Mouse (Mus musculus): ENCODE measurements around the gene Foxf1. TPM values are rescaled to one million over a fixed set of nuclear protein-coding genes. Genes with fewer than 3 reads are reported as not detected.

Gene Foxf1
- polyA plus RNA-seq, 1 experiment from 2014 or later = 0.39 TPM

DNA sequence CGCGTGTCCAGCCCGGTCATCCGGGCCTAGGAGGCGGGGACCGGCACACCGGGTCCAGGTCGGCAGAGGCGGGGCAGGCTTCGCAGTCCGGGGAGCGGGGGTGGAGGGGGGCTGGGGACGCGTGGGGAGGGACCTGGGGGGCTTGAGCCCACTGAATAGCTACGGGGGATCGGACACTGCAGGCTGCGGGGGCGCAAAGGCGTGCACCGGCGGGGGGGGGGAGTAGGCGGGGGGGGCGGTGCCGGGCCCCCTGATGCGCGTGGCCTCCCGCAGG, 313 bp upstream of the Foxf1 start:
- peak; percentile 37; the same call in 1 of the 2 replicates for ATAC-seq
- Histone ChIP-seq H3K27ac (no peak overlapping the region), H3K9ac (replicated peaks) (0 out of 2 replicates have a peak overlapping the region, but pooled peaks have one; percentile 12)

DNA sequence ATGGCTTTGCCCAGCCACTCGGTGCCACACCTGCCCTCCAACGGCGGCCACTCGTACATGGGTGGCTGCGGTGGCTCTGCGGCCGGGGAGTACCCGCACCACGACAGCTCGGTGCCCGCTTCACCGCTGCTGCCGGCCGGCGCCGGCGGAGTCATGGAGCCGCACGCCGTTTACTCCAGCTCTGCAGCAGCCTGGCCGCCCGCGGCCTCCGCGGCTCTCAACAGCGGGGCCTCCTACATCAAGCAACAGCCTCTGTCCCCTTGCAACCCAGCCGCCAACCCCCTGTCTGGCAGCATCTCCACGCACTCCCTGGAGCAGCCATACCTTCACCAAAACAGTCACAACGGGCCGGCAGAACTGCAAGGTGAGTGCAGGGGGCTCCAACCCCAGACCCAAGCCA, 825 bp downstream of the Foxf1 start:
- peak overlapping the region; percentile 38 for H3K4me3 ChIP-seq (replicated peaks)
- ATAC-seq = no peak
- peaks cover 99% of the 10 kb centered on the region for H3K27me3 ChIP-seq
- no peak overlapping the region for H3K9ac ChIP-seq (replicated peaks)
- H3K4me2 ChIP-seq (replicated peaks) = peak overlapping the region; percentile 66
- WGBS = 2% methylated on average over 30 of the region's 30 CpGs
- no peaks in the 10 kb centered on the region for H3K36me3 ChIP-seq
- no peaks in the 10 kb centered on the region for H3K9me3 ChIP-seq
- H3K4me1 ChIP-seq (replicated peaks) = peaks cover 26% of the 10 kb centered on the region
- H3K27ac ChIP-seq = no peak overlapping the region

More for the DNA sequence above, 313 bp upstream of the Foxf1 start:
- no peaks in the 10 kb centered on the region for H3K9me3 ChIP-seq
- WGBS = 2% methylated on average over 11 of the region's 27 CpGs
- H3K36me3 ChIP-seq = no peaks in the 10 kb centered on the region
- peak overlapping the region; percentile 66 for H3K4me2 ChIP-seq (replicated peaks)
- peak overlapping the region; percentile 38 for H3K4me3 ChIP-seq (replicated peaks)
- peaks cover 26% of the 10 kb centered on the region for H3K4me1 ChIP-seq (replicated peaks)
- H3K27me3 ChIP-seq = peaks cover 99% of the 10 kb centered on the region

DNA sequence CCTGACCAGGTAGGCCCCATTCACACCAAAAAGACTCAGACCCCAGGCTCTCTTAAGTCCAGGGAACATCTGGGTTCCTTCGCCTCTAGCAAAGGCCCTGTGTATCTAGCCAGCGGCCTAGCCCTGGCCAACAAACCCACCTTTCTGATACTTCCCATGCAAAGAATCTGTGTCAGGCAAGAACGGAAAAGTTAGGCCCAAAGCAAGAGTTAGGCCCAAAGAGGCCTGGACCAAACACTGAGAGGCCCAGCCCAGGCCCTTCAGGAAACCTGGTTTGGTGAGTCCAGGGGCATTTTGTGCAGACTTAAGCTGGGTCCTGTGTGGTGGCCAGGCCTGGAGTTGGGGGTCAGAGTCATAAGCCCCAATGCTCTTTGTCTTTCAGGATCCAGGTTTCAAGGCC, 1.4 kb downstream of the Foxf1 start:
- Histone ChIP-seq H3K4me2 (replicated peaks) (no peak overlapping the region), H3K27me3 (peaks cover 99% of the 10 kb centered on the region), H3K27ac (no peak overlapping the region), H3K4me1 (replicated peaks) (peaks cover 26% of the 10 kb centered on the region), H3K4me3 (replicated peaks) (no peak overlapping the region), H3K9ac (replicated peaks) (no peak overlapping the region), H3K9me3 (no peaks in the 10 kb centered on the region), H3K36me3 (no peaks in the 10 kb centered on the region)
- ATAC-seq = no peak
- WGBS = 23% methylated on average over 3 of the region's 3 CpGs

DNA sequence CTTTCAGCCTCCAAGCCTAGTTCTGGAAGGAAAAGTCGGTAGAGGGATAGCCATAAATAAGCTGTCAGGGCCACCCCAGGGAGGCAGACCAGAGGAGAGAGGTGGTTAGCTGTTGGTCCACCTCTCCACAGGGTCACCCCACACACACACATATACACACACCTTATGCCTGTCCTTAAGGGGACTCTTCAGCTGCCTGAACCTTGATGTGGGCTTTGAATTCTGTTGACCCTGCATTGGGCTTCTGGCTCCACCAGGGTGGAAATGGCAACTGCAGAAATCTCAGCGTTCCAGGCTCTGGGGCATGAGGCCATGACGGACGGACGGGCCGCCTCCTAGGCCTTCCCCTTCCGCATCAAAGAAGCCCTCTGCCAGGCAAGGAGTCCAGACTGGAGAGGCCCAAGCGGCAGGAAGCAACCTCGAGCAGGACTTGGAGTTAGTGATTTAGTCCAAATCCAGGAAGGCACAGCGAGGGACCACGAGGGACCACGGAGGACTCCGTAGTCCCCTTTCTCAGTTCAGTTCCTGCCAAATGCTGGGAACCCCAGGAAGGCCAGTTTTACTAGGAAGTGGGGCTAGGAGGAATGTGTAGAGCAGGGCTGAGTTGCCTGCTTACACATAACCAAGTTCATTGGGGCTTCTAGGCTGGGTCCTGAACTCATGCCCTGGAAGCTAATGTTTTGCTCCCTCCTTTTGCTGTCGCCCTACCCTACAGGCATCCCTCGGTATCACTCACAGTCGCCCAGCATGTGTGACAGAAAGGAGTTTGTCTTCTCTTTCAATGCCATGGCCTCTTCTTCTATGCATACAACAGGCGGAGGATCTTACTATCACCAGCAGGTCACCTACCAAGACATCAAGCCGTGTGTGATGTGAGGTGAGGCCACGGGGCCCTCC, 2.1 kb downstream of the Foxf1 start:
- Histone ChIP-seq H3K9ac (replicated peaks) (no peak overlapping the region), H3K4me2 (replicated peaks) (no peak overlapping the region), H3K4me1 (replicated peaks) (peaks cover 24% of the 10 kb centered on the region), H3K27me3 (peaks cover 99% of the 10 kb centered on the region), H3K27ac (no peak overlapping the region), H3K9me3 (no peaks in the 10 kb centered on the region), H3K36me3 (no peaks in the 10 kb centered on the region), H3K4me3 (replicated peaks) (no peak overlapping the region)
- ATAC-seq = no peak
- WGBS = 5% methylated on average over 19 of the region's 19 CpGs

DNA sequence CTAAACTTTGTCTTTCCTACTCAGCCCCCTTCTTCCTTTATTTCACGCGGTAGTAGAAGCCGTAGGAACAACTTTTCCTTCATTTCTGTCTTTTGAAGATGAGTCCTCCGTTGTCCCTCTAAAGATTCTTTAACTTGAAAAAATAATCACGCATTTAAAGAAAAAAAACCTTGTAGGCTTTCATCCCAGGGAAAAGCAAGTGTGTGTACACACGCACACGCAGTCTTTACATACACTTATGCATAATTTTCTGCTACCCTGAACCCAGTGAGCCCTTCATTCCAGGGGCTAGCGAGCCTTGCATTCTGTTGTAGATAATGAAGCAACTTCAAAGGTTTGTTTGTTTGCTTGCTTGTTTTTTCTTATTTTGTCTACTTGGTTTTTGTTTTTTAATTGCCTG, 4.1 kb downstream of the Foxf1 start:
- ATAC-seq = no peak
- Histone ChIP-seq H3K36me3 (no peaks in the 10 kb centered on the region), H3K4me3 (replicated peaks) (no peak overlapping the region), H3K27ac (no peak overlapping the region), H3K4me1 (replicated peaks) (peaks cover 17% of the 10 kb centered on the region), H3K9me3 (no peaks in the 10 kb centered on the region), H3K4me2 (replicated peaks) (no peak overlapping the region), H3K9ac (replicated peaks) (no peak overlapping the region), H3K27me3 (peaks cover 99% of the 10 kb centered on the region)
- 2% methylated on average over 8 of the region's 8 CpGs for WGBS

DNA sequence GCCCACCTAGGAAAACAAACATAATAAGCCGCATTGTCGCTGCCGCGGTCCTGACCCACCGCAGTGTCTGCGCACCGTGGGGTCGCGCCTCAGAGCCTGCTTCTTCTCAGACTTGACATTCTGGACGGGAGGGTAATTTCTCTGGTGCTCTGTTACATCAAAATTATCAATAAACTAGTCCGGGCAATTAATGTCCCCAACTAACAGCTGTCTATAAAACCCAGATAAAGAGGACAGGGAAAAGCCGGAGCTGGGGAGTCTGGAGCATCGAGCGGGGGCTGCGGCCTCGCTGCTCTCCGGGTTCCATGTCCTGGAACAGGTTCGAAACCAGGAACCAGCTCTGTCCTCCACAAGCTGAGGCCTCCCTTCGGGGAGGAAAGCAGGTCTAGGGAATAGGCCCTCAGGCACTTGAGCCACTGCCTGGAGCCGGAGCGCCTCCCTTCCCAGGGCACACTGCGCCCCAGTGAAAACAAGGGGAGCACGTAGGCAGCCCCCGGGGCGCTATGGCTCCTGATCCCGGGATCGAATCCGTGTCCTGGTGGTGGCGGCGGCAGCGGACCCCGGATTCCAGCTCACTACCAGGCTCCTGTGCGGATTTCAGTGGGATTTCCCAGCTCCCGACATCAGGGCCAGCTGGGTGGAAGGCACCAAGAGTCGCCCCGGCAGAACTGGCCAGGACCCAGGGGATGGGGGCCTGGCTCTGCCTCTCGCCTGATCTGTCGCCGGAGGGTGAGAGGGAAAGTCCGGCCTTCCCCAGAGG, 4.9 kb downstream of the Foxf1 start:
- Histone ChIP-seq H3K4me3 (replicated peaks) (no peak overlapping the region), H3K27me3 (peaks cover 99% of the 10 kb centered on the region), H3K4me2 (replicated peaks) (no peak overlapping the region), H3K4me1 (replicated peaks) (peaks cover 9% of the 10 kb centered on the region), H3K27ac (no peak overlapping the region), H3K9me3 (no peaks in the 10 kb centered on the region), H3K36me3 (no peaks in the 10 kb centered on the region), H3K9ac (replicated peaks) (no peak overlapping the region)
- no peak for ATAC-seq
- 2% methylated on average over 40 of the region's 40 CpGs for WGBS

DNA sequence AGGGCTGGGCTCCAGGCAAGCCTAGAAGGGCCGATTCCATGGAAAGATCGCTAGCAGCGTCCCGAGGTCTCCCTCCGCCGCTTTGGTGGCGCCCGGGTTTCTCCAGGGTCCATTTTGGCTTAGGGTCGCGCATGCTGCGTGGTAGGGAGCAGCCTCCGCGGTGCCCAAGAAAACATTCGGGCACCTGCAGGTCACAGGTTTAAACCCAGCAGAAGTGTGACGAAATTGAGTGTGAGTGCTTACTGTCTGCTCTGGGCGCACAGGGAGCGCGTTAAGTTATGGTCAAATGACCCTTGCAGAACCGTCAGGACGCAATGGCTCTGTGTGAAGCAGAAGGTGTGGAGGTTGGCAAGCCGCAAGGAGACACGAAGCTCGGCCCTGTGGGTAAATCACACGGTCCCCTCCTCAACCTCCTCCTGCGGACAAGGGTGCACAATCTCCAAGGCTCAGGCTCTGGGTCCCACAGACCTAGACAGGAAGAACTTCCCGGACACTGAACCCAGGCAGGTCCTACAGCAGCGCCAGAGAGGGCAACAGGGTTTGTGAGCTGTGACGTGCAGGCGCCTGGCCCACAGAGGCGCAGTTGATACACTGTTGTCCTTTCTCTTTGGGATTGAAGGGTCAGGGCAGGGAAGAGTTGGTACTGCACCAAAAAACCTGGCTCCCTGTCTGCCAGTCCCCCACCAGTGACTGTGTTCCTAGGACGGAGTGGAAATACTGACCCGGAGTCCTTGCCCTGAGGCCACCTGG, 5.6 kb downstream of the Foxf1 start:
- WGBS = 2% methylated on average over 32 of the region's 32 CpGs
- no peak for ATAC-seq
- peaks cover 92% of the 10 kb centered on the region for H3K27me3 ChIP-seq
- no peak overlapping the region for H3K4me3 ChIP-seq (replicated peaks)
- H3K9ac ChIP-seq (replicated peaks) = no peak overlapping the region
- H3K4me2 ChIP-seq (replicated peaks) = no peak overlapping the region
- H3K36me3 ChIP-seq = no peaks in the 10 kb centered on the region
- no peaks in the 10 kb centered on the region for H3K9me3 ChIP-seq
- no peak overlapping the region for H3K27ac ChIP-seq
- H3K4me1 ChIP-seq (replicated peaks) = peaks cover 2% of the 10 kb centered on the region

DNA sequence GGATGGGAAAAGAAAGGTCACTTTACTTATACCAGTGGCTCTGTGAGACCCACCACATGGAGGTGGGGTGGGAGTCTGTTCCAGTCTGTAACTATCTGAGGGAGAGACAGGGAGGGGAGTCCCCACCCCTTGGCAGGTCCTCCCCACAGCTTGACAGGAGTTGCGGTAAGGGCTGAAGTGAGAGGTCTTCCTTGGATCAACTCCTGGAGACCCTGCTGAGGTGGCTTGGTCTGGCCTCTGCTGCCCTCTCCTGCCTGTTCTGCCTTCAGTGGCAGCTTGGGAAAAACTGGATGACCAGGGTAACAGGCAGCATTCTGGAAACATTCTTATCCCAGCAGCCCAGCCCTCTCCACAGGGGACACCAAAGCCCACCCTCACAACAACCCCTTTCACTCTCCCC, 6.5 kb downstream of the Foxf1 start:
- Histone ChIP-seq H3K9ac (replicated peaks) (no peak overlapping the region), H3K27ac (no peak overlapping the region), H3K9me3 (no peaks in the 10 kb centered on the region), H3K4me3 (replicated peaks) (no peak overlapping the region), H3K36me3 (no peaks in the 10 kb centered on the region), H3K4me2 (replicated peaks) (no peak overlapping the region), H3K4me1 (replicated peaks) (no peaks in the 10 kb centered on the region), H3K27me3 (peaks cover 83% of the 10 kb centered on the region)
- 0% methylated on average over 1 of the region's 1 CpGs for WGBS
- ATAC-seq = no peak

DNA sequence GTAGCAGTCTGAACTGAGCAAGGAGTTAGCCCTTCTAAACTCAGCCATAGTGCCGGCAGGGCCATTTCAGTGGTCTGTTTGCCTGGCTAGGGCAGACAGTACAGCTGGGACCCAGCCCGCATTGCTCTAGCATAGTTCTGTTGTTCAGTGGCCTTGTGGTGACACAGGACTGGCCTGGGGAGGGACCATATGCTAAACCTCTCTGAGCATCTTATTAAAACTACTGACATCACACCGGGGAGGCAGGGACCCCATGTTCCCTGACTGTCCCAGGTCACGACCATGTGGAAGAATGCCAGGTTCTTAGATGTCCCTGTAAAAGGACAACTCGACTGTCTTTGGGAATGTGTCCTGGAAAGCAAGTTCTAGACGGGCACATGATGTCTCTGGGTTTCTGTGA, 8.0 kb downstream of the Foxf1 start:
- H3K4me3 ChIP-seq (replicated peaks) = no peak overlapping the region
- no peak overlapping the region for H3K27ac ChIP-seq
- H3K4me1 ChIP-seq (replicated peaks) = no peaks in the 10 kb centered on the region
- no peak overlapping the region for H3K4me2 ChIP-seq (replicated peaks)
- no peaks in the 10 kb centered on the region for H3K9me3 ChIP-seq
- ATAC-seq = peak; percentile 8
- no peak overlapping the region for H3K9ac ChIP-seq (replicated peaks)
- peaks cover 69% of the 10 kb centered on the region for H3K27me3 ChIP-seq
- H3K36me3 ChIP-seq = peaks cover 7% of the 10 kb centered on the region
- 34% methylated on average over 6 of the region's 6 CpGs for WGBS

DNA sequence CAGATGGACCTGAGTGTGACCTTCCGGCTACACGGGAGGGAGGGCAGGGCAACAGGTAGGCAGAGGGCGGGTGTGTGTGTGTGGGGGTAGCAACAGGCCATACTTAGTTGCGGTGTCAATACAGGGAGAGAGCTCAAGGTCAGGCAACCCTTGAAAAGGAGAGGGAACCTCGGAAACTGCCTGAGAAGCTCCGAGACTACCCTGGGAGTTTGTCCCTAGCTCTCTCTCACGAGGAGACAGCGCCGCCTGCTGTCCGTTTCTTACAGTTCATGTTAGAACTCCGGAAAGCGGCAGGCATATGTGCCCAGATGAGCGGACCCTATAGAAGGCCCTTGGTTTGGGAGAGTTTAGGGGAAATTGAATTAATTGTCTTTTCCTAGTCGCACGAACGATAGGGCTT, 8.4 kb downstream of the Foxf1 start:
- H3K4me2 ChIP-seq (replicated peaks) = no peak overlapping the region
- H3K36me3 ChIP-seq = peaks cover 12% of the 10 kb centered on the region
- peaks cover 64% of the 10 kb centered on the region for H3K27me3 ChIP-seq
- WGBS = 5% methylated on average over 16 of the region's 16 CpGs
- no peak overlapping the region for H3K9ac ChIP-seq (replicated peaks)
- ATAC-seq = peak; percentile 66
- no peak overlapping the region for H3K27ac ChIP-seq
- H3K4me3 ChIP-seq (replicated peaks) = no peak overlapping the region
- H3K9me3 ChIP-seq = no peaks in the 10 kb centered on the region
- H3K4me1 ChIP-seq (replicated peaks) = no peaks in the 10 kb centered on the region

DNA sequence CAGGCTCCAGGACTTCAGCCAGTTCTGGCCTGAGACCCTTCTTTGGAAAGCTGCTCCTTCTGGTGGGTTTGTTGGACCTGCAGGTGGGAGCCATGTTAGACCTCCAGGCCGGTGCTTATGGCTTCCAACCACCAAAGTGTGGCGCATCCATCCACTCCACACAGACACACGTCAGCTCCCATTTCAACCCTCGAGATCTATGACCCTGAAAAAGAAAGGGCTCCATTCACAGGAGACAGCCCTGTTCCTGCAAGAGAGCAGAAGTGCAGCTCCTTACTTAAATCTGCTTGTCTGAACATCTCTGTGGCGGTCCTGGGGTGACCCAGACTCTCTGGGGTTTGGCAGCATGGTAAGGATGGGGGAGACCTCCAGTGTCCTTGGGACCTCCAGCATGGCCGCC, 9.3 kb downstream of the Foxf1 start:
- WGBS = 66% methylated on average over 6 of the region's 6 CpGs
- no peak overlapping the region for H3K4me3 ChIP-seq (replicated peaks)
- H3K9ac ChIP-seq (replicated peaks) = no peak overlapping the region
- no peak for ATAC-seq
- no peaks in the 10 kb centered on the region for H3K9me3 ChIP-seq
- no peak overlapping the region for H3K27ac ChIP-seq
- peaks cover 56% of the 10 kb centered on the region for H3K27me3 ChIP-seq
- H3K4me1 ChIP-seq (replicated peaks) = no peaks in the 10 kb centered on the region
- no peak overlapping the region for H3K4me2 ChIP-seq (replicated peaks)
- H3K36me3 ChIP-seq = peaks cover 20% of the 10 kb centered on the region
